Mouse (Mus musculus) embryonic fibroblast, embryonic 13.5 days (primary cell): ENCODE data around the gene Zmym1.

Source experiments
- CTCF ChIP-seq: IDR thresholded peaks from 2 replicates; pipeline ENCODE4 v1.5.1; 2011; ENCODE audit warnings: mild to moderate bottlenecking, control low read depth, low read length, moderate library complexity, borderline replicate concordance; ENCODE audit not compliant: insufficient read depth
- POLR2A ChIP-seq: IDR thresholded peaks from 2 replicates; pipeline ENCODE4 v1.6.1; 2011; ENCODE audit warnings: low read depth, mild to moderate bottlenecking, control low read depth, low read length, moderate library complexity

DNA sequence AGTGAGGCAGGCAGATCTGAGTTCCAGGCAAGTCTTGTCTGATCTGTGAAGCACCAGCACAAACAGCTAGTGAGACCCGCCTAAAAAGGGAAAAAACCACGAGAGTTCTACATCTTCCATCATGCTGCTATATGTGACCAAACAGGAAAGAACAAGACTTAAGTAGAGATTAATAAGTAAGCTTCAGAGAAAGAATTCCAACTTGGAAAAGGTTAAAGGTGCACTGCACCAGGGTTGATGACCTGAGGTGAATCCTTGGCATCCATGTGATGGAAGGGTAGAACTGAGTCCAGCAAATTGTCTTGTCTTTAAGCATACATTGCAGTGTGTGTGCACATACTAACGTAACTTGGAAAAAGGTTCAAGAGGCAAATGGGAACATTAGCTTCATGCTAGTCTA lies 23.8 kb downstream of the Zmym1 start:
- TF ChIP-seq CTCF (no peak), POLR2A (no peak)
